Mouse (Mus musculus): ENCODE measurements around the gene Ms4a6b. TPM values are rescaled to one million over a fixed set of nuclear protein-coding genes. Genes with fewer than 3 reads are reported as not detected.
"Not testable (repeated sequence)": the region's sequence is repeated elsewhere in the genome, so short reads cannot be mapped to it uniquely, and the experiment has no call there.

The Ms4a6b gene
- polyA plus RNA-seq, 1 experiment, result not detected

DNA sequence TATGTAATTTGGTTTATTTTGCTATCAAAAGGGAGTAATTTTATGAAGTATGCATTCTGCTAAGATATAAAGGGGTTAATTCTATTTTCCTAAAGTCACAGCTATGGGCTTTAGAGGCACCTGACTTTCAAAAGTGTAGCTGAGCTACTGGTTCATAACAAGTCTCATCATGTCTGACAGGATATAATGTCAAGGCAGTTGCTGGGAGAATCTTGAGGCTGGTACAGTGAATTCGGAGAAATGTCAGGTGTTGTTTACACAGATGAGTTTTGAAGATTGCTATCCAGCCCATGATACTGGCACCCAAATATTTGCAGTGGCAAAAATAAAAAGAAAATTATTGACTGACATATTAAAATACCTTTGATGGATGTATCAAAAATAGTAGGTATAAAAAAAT lies 11.5 kb upstream of the Ms4a6b start:
- Histone ChIP-seq H3K79me2 (ENCODE audit: control insufficient read depth, insufficient read depth) (no peaks in the 10 kb centered on the region), H3K27me3 (ENCODE audit: control insufficient read depth, insufficient read depth, insufficient read length) (no peaks in the 10 kb centered on the region), H3K4me2 (ENCODE audit: low read depth) (no peak overlapping the region), H3K4me3 (no peak overlapping the region), H3ac (ENCODE audit: control insufficient read depth, insufficient read length) (no peak overlapping the region), H3K36me3 (ENCODE audit: control insufficient read depth, insufficient read depth) (no peaks in the 10 kb centered on the region)
- no peak for TF ChIP-seq POLR2A (IDR thresholded peaks at IDR 0.05; ENCODE audit: insufficient read length, low read depth)
- TF ChIP-seq CEBPB (IDR thresholded peaks at IDR 0.05; ENCODE audit: insufficient read depth, poor library complexity, severe bottlenecking), result no peak
- no peak for TF ChIP-seq MYOG (IDR thresholded peaks at IDR 0.05; ENCODE audit: control insufficient read depth in 1 of 3, insufficient read depth in 1 of 3, insufficient read length in 2 of 3, low read depth in 2 of 3)
- no peak for TF ChIP-seq SRF (IDR thresholded peaks at IDR 0.05; ENCODE audit: control insufficient read depth, insufficient read length, low read depth)
- TF ChIP-seq MAX (IDR thresholded peaks at IDR 0.05; ENCODE audit: low read depth), result no peak
- no peak for TF ChIP-seq TCF3 (IDR thresholded peaks at IDR 0.05; ENCODE audit: insufficient read length, low read depth)
- TF ChIP-seq MYOD1 (IDR thresholded peaks at IDR 0.05; ENCODE audit: control insufficient read depth in 1 of 3, insufficient read length in 2 of 3, low read depth in 2 of 3), result no peak
- no peak for TF ChIP-seq REST (IDR thresholded peaks at IDR 0.05; ENCODE audit: insufficient read depth, insufficient read length)
- TF ChIP-seq TCF12 (IDR thresholded peaks at IDR 0.05; ENCODE audit: insufficient read depth, poor library complexity, severe bottlenecking), result no peak

DNA sequence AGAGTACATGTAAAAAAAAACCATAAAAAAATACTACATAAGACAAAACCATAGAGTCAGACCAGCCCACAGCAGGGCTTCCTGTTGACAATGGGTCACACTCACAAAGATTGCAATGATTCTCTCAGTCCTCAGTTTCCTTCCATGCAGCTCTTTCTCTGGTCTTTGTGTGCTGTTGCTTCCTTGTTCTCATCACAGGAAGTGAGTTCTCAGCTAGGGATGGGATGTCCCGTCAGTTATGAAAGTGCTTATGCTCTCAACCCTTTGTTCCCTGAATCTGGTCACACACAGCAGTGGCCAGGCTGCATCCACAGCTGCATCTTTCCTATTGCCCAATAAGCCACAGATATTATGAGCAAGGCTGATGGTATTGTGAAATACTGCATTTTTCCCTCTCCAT lies 2.9 kb upstream of the Ms4a6b start:
- no peaks in the 10 kb centered on the region for H3K27me3 ChIP-seq (ENCODE audit: control insufficient read depth, insufficient read depth, insufficient read length)
- H3K79me2 ChIP-seq (ENCODE audit: control insufficient read depth, insufficient read depth), result no peaks in the 10 kb centered on the region
- H3K4me2 ChIP-seq (ENCODE audit: low read depth), result no peak overlapping the region

DNA sequence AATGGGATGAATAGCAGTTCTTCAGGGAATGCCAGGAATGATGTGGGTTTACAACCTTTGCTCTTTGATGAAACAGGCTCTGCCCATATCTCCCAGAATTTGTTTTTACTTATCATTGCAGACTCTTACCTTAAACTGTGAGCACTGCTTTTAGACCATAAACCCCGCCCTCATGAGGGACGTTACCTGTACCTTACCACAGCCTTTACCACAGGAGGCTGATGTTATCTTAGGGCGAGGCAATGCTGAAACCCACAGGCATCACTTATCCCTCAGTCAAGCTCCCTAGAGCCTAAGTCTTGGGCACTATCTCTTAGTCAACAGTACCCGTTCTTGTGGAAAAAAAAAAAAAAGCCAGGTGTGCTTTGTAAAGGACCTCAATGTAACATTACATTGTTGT lies 533 bp downstream of the Ms4a6b start:
- Histone ChIP-seq H3K79me2 (ENCODE audit: control insufficient read depth, insufficient read depth) (no peaks in the 10 kb centered on the region), H3K36me3 (ENCODE audit: control insufficient read depth, insufficient read depth) (no peaks in the 10 kb centered on the region), H3K4me3 (no peak overlapping the region), H3ac (ENCODE audit: control insufficient read depth, insufficient read length) (no peak overlapping the region), H3K27me3 (ENCODE audit: control insufficient read depth, insufficient read depth, insufficient read length) (no peaks in the 10 kb centered on the region), H3K4me2 (ENCODE audit: low read depth) (no peak overlapping the region)
- TF ChIP-seq SRF (IDR thresholded peaks at IDR 0.05; ENCODE audit: control insufficient read depth, insufficient read length, low read depth) (no peak), USF1 (IDR thresholded peaks at IDR 0.05; ENCODE audit: low read depth) (no peak), MAX (IDR thresholded peaks at IDR 0.05; ENCODE audit: low read depth) (no peak), CEBPB (IDR thresholded peaks at IDR 0.05; ENCODE audit: insufficient read depth, poor library complexity, severe bottlenecking) (no peak)

More for the DNA sequence above, 2.9 kb upstream of the Ms4a6b start:
- Histone ChIP-seq H3ac (ENCODE audit: control insufficient read depth, insufficient read length) (no peak overlapping the region), H3K36me3 (ENCODE audit: control insufficient read depth, insufficient read depth) (no peaks in the 10 kb centered on the region), H3K4me3 (no peak overlapping the region)
- no peak for TF ChIP-seq MYOG (IDR thresholded peaks at IDR 0.05; ENCODE audit: control insufficient read depth in 1 of 3, insufficient read depth in 1 of 3, insufficient read length in 2 of 3, low read depth in 2 of 3)
- TF ChIP-seq USF1 (IDR thresholded peaks at IDR 0.05; ENCODE audit: low read depth), result no peak
- no peak for TF ChIP-seq SRF (IDR thresholded peaks at IDR 0.05; ENCODE audit: control insufficient read depth, insufficient read length, low read depth)
- TF ChIP-seq MAX (IDR thresholded peaks at IDR 0.05; ENCODE audit: low read depth), result no peak
- TF ChIP-seq TCF12 (IDR thresholded peaks at IDR 0.05; ENCODE audit: insufficient read depth, poor library complexity, severe bottlenecking), result no peak
- no peak for TF ChIP-seq POLR2A (IDR thresholded peaks at IDR 0.05; ENCODE audit: insufficient read length, low read depth)

DNA sequence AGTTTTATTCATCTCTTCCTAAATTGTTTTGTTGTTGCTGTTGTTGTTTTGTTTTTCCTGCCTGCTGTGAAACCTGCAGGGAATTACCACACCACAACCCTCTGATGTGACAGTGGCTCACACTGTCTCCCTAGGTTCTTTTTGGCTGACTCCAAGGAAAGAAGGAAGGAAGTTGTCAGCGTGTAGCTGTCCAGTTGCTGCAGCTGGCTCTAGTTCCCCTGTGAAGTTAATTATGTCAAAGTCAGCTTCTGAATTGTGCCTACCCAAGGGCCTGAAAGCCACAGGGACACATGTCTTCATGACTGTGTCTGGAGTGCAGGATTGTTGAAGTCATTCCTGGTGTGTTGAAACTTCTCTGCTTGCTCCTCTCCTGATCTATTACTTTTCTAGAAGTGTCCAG lies 1.1 kb downstream of the Ms4a6b start:
- H3K4me3 ChIP-seq; H3K27me3 ChIP-seq (ENCODE audit: control insufficient read depth, insufficient read depth, insufficient read length); H3ac ChIP-seq (ENCODE audit: control insufficient read depth, insufficient read length); H3K4me2 ChIP-seq (ENCODE audit: low read depth); H3K79me2 ChIP-seq (ENCODE audit: control insufficient read depth, insufficient read depth); H3K36me3 ChIP-seq (ENCODE audit: control insufficient read depth, insufficient read depth): not testable (repeated sequence)

DNA sequence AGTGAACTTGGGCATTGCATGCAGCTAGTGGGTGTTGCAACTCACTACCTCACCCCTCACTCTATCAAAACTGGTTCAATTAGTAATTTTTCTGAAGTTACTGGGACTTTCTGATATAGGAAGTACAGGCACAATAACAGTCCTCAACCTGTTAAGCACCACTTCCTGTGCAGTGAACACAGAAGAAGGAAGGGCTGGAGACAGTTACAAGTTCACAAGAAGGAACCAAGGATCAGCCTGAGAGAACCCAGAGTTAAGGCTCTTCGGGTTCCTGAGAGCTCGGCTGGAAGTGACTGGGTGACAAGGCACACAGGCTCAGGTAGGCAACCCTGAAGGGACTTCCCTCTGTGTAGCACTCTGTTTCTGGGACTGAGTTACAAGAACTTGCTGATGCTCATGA lies 2.0 kb downstream of the Ms4a6b start:
- H3K79me2 ChIP-seq (ENCODE audit: control insufficient read depth, insufficient read depth), result not testable (repeated sequence)

DNA sequence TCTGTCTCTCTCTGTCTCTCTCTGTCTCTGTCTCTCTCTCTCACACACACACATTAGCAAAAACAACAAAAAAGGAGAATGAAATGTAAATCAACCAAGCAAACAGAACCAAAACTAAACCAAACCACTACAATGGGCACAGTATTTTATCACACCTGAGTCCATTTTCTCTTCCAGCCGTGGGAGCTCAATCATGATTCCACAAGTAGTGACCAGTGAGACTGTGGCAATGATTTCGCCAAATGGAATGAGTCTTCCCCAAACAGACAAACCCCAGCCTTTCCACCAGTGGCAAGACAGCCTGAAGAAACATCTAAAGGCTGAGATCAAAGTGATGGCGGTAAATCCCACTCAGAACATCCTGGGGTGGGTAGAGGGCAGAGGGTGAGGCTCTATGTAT lies 3.8 kb downstream of the Ms4a6b start:
- Histone ChIP-seq H3K27me3 (ENCODE audit: control insufficient read depth, insufficient read depth, insufficient read length) (no peaks in the 10 kb centered on the region), H3K79me2 (ENCODE audit: control insufficient read depth, insufficient read depth) (no peaks in the 10 kb centered on the region), H3K36me3 (ENCODE audit: control insufficient read depth, insufficient read depth) (no peaks in the 10 kb centered on the region), H3K4me2 (ENCODE audit: low read depth) (no peak overlapping the region), H3K4me3 (no peak overlapping the region), H3ac (ENCODE audit: control insufficient read depth, insufficient read length) (no peak overlapping the region)
- TF ChIP-seq TCF3 (IDR thresholded peaks at IDR 0.05; ENCODE audit: insufficient read length, low read depth) (no peak), POLR2A (IDR thresholded peaks at IDR 0.05; ENCODE audit: insufficient read length, low read depth) (no peak), MYOD1 (IDR thresholded peaks at IDR 0.05; ENCODE audit: control insufficient read depth in 1 of 3, insufficient read length in 2 of 3, low read depth in 2 of 3) (no peak), CEBPB (IDR thresholded peaks at IDR 0.05; ENCODE audit: insufficient read depth, poor library complexity, severe bottlenecking) (no peak), MAX (IDR thresholded peaks at IDR 0.05; ENCODE audit: low read depth) (no peak), REST (IDR thresholded peaks at IDR 0.05; ENCODE audit: insufficient read depth, insufficient read length) (no peak), TCF12 (IDR thresholded peaks at IDR 0.05; ENCODE audit: insufficient read depth, poor library complexity, severe bottlenecking) (no peak), E2F4 (IDR thresholded peaks at IDR 0.05; ENCODE audit: insufficient read depth) (no peak), POLR2AphosphoS2 (IDR thresholded peaks at IDR 0.05; ENCODE audit: insufficient read length, low read depth) (no peak), SRF (IDR thresholded peaks at IDR 0.05; ENCODE audit: control insufficient read depth, insufficient read length, low read depth) (no peak)

More for the DNA sequence above, 2.0 kb downstream of the Ms4a6b start:
- not testable (repeated sequence) for H3K4me2 ChIP-seq (ENCODE audit: low read depth); H3K36me3 ChIP-seq (ENCODE audit: control insufficient read depth, insufficient read depth); H3K27me3 ChIP-seq (ENCODE audit: control insufficient read depth, insufficient read depth, insufficient read length); H3ac ChIP-seq (ENCODE audit: control insufficient read depth, insufficient read length); H3K4me3 ChIP-seq
